Mouse (Mus musculus): ENCODE measurements around the gene Faf2.

DNA sequence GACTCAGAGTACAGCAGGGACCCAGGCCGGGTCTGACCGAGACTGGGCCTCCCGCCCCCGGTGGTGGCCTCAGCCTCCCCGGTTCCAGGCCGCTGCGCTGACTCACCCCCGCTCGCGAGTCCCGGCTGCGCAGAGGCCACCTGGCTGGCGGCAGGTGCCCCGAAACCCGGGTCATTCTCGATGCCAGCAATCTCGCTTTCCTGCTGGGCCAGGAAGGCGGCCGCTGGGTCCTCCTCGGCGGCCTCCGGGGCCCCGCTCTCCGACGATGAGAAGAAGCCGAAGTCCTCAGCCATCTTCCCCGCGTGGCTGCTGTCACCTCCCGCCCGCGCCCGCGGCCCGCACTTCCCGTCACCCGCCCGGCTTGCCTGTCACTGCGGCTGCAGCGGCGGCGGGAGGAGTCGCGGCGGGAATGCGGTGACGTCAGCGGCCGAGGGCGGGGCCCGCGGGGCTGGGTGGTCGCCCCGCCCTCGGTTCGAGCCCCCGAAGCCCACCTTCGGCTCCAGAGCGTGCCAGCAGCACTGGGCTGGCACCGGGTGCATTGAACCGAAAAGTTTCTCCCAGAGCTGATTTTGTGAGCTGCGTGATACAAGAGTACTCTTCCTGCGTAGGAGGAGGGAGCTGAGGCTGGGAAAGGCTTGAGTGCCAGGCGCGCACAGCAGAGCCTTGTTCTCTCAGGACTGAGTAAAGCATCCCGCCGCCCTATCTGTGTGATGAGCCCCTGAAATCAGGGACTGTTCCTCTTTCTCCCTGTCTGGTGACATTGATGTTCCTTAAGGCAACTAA, 10.4 kb upstream of the Faf2 start, which contains the start of gene Cltb:
- TF ChIP-seq CTCF (IDR thresholded peaks at IDR 0.05; ENCODE audit: low read depth) (no peak), EP300 (optimal IDR thresholded peaks at IDR 0.05) (peak; percentile 12)
